Mouse (Mus musculus): Measurements from ENCODE around the gene Gsn.

The Gsn gene

GRCm38 (mm10) chr2:35338036-35338435 is 81.9 kb downstream of the Gsn start:
- Histone ChIP-seq H3K27me3 (ENCODE audit: insufficient read depth, low read length) (peaks cover 16% of the 10 kb centered on the region), H3K9me3 (ENCODE audit: low read length) (no peaks in the 10 kb centered on the region), H3K36me3 (ENCODE audit: insufficient read depth, low read length) (no peaks in the 10 kb centered on the region), H3K4me1 (replicated peaks; ENCODE audit: low read depth, low read length) (peaks cover 47% of the 10 kb centered on the region), H3K4me3 (replicated peaks; ENCODE audit: low read length) (no peak overlapping the region)
- no peak for TF ChIP-seq NANOG (IDR thresholded peaks at IDR 0.05; ENCODE audit: borderline replicate concordance, low read length)

- Histone ChIP-seq H3K4me3 (replicated peaks; ENCODE audit: low read length) (no peak overlapping the region), H3K4me1 (replicated peaks; ENCODE audit: low read depth, low read length) (peaks cover 47% of the 10 kb centered on the region), H3K9me3 (ENCODE audit: low read length) (no peaks in the 10 kb centered on the region), H3K27me3 (ENCODE audit: insufficient read depth, low read length) (peaks cover 17% of the 10 kb centered on the region), H3K36me3 (ENCODE audit: insufficient read depth, low read length) (no peaks in the 10 kb centered on the region)
- TF ChIP-seq POU5F1 (IDR thresholded peaks at IDR 0.05; ENCODE audit: borderline replicate concordance, low read length) (no peak), NANOG (IDR thresholded peaks at IDR 0.05; ENCODE audit: borderline replicate concordance, low read length) (no peak), CTCF (conservative IDR thresholded peaks at IDR 0.05; ENCODE audit: low read length) (no peak)
These were observed 82.5 kb downstream of the Gsn start for GRCm38 (mm10) chr2:35338707-35339106.

- Histone ChIP-seq H3K27me3 (ENCODE audit: insufficient read depth, low read length) (peaks cover 8% of the 10 kb centered on the region; the same call in 1 of the 2 replicates), H3K36me3 (ENCODE audit: insufficient read depth, low read length) (no peaks in the 10 kb centered on the region), H3K4me3 (replicated peaks; ENCODE audit: low read length) (no peak overlapping the region), H3K4me1 (replicated peaks; ENCODE audit: low read depth, low read length) (peaks cover 24% of the 10 kb centered on the region), H3K9me3 (ENCODE audit: low read length) (no peaks in the 10 kb centered on the region)
- TF ChIP-seq CTCF (conservative IDR thresholded peaks at IDR 0.05; ENCODE audit: low read length) (no peak), NANOG (IDR thresholded peaks at IDR 0.05; ENCODE audit: borderline replicate concordance, low read length) (peak; percentile 31; the same call in 1 of the 2 replicates), POU5F1 (IDR thresholded peaks at IDR 0.05; ENCODE audit: borderline replicate concordance, low read length) (no peak)
These were observed 86.4 kb downstream of the Gsn start for GRCm38 (mm10) chr2:35342605-35343004.

- Histone ChIP-seq H3K4me3 (replicated peaks; ENCODE audit: low read length) (no peak overlapping the region), H3K36me3 (ENCODE audit: insufficient read depth, low read length) (no peaks in the 10 kb centered on the region), H3K27me3 (ENCODE audit: insufficient read depth, low read length) (peaks cover 8% of the 10 kb centered on the region; the same call in 1 of the 2 replicates), H3K4me1 (replicated peaks; ENCODE audit: low read depth, low read length) (peaks cover 13% of the 10 kb centered on the region), H3K9me3 (ENCODE audit: low read length) (no peaks in the 10 kb centered on the region)
- TF ChIP-seq CTCF (conservative IDR thresholded peaks at IDR 0.05; ENCODE audit: low read length) (no peak), POU5F1 (IDR thresholded peaks at IDR 0.05; ENCODE audit: borderline replicate concordance, low read length) (no peak), NANOG (IDR thresholded peaks at IDR 0.05; ENCODE audit: borderline replicate concordance, low read length) (no peak)
These were observed 89.8 kb downstream of the Gsn start for GRCm38 (mm10) chr2:35345984-35346383.

GRCm38 (mm10) chr2:35349184-35349583 is 93.0 kb downstream of the Gsn start:
- H3K4me3 ChIP-seq (replicated peaks; ENCODE audit: low read length), result no peak overlapping the region
- no peak for TF ChIP-seq POU5F1 (IDR thresholded peaks at IDR 0.05; ENCODE audit: borderline replicate concordance, low read length)
- no peak for TF ChIP-seq NANOG (IDR thresholded peaks at IDR 0.05; ENCODE audit: borderline replicate concordance, low read length)
- no peak for TF ChIP-seq CTCF (conservative IDR thresholded peaks at IDR 0.05; ENCODE audit: low read length)
- no peaks in the 10 kb centered on the region for H3K36me3 ChIP-seq (ENCODE audit: insufficient read depth, low read length)

More at GRCm38 (mm10) chr2:35349184-35349583, 93.0 kb downstream of the Gsn start:
- Histone ChIP-seq H3K4me1 (replicated peaks; ENCODE audit: low read depth, low read length) (no peaks in the 10 kb centered on the region), H3K9me3 (ENCODE audit: low read length) (no peaks in the 10 kb centered on the region), H3K27me3 (ENCODE audit: insufficient read depth, low read length) (peaks cover 2% of the 10 kb centered on the region; the same call in 1 of the 2 replicates)
